Mouse (Mus musculus): ENCODE data around the gene Gucy2f.

DNA sequence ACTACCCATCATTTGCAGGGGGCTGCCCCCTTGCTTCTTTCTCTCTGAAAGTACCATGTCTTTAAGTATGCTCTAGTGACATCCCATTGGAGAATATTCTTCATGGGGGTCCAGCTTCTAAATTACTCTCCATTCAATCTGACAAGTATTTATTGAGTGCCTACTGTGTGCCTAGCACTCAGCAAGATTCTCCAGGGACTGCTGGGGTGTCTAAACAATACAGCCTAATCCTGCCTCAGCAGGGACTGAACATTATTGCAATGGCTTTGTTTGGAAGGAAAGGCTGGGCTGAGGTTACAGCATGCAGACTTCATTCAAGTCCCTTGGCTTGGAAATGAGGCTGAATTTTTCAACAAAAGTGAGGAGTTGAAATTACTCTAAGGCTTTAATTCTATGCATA, 81.0 kb downstream of the Gucy2f start:
- TF ChIP-seq MAX (IDR thresholded peaks at IDR 0.05; ENCODE audit: low read length) = no peak
- no peak for TF ChIP-seq MXI1 (IDR thresholded peaks at IDR 0.05; ENCODE audit: low read depth, low read length)
- TF ChIP-seq MAFK (IDR thresholded peaks at IDR 0.05; ENCODE audit: insufficient replicate concordance, low read length) = no peak
- TF ChIP-seq CTCF (conservative IDR thresholded peaks at IDR 0.05 in 1 of 2, IDR thresholded peaks at IDR 0.05 in 1 of 2; ENCODE audit: low read depth in 2 of 2, low read length in 2 of 2) = no peak
- no peak for TF ChIP-seq TCF12 (IDR thresholded peaks at IDR 0.05; ENCODE audit: low read depth, low read length)
- no peak for TF ChIP-seq USF1 (IDR thresholded peaks at IDR 0.05; ENCODE audit: low read depth, low read length)
- no peak for TF ChIP-seq CHD2 (IDR thresholded peaks at IDR 0.05; ENCODE audit: low read length)
- TF ChIP-seq POLR2AphosphoS2 (IDR thresholded peaks at IDR 0.05; ENCODE audit: low read depth, low read length) = no peak
- TF ChIP-seq IRF4 (IDR thresholded peaks at IDR 0.05; ENCODE audit: low read depth, low read length) = no peak
- no peak for TF ChIP-seq HCFC1 (IDR thresholded peaks at IDR 0.05; ENCODE audit: low read depth, low read length)
- TF ChIP-seq EP300 (IDR thresholded peaks at IDR 0.05; ENCODE audit: low read length) = no peak
- no peak for TF ChIP-seq RAD21 (IDR thresholded peaks at IDR 0.05; ENCODE audit: low read depth, low read length)

Measured in CH12.LX (cell line).